Mouse (Mus musculus) liver, postnatal 0 days (tissue): ENCODE results near the gene Actr1b.

Source experiments
- CTCF ChIP-seq: sonication (generic); IDR thresholded peaks from 2 replicates; pipeline ENCODE4 v1.5.1; 2016; ENCODE audit warnings: antibody characterized with exemption, low read depth
- EP300 ChIP-seq: IDR thresholded peaks from 2 replicates; pipeline ENCODE4 v1.6.1; 2016; ENCODE audit warnings: antibody characterized with exemption, low read depth, mild to moderate bottlenecking

DNA sequence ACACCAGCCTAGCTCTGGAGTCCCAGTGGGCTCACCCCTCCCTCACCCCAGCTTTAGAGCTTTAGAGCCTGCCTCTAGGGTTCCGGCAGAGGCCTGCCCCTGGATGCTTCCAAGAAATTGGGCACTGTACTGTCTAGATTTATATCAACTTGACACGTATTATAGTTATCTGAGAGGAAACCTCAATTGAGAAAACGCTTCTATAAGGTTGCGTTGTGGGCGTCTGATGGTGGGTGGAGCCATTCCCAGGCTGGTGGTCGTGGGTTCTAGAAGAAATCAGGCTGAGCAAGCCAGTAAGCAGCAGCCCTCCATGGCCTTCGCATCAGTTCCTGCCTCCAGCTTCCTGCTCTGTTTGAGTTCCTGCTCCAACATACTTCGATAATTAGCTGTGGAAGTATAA, 46.8 kb upstream of the Actr1b start:
- TF ChIP-seq CTCF (no peak), EP300 (no peak)
